Mouse (Mus musculus): Measurements from ENCODE around the gene Nkx6-2.

Gene Nkx6-2

GRCm38 (mm10) chr7:139566533-139566932 is 16.1 kb downstream of the Nkx6-2 start:
- no peak for DNase-seq (ENCODE audit: low spot score)

- DNase-seq (ENCODE audit: low spot score), result no peak
Observed at GRCm38 (mm10) chr7:139565998-139566397, 16.6 kb downstream of the Nkx6-2 start.

- DNase-seq (ENCODE audit: low spot score), result no peak
Observed at GRCm38 (mm10) chr7:139564161-139564560, 18.4 kb downstream of the Nkx6-2 start.

- no peak for DNase-seq (ENCODE audit: low spot score)
Observed at GRCm38 (mm10) chr7:139563425-139563824, 19.2 kb downstream of the Nkx6-2 start.

- DNase-seq (ENCODE audit: low spot score), result no peak
Observed at GRCm38 (mm10) chr7:139559659-139560058, 22.9 kb downstream of the Nkx6-2 start.

GRCm38 (mm10) chr7:139556746-139557526 is 25.7 kb downstream of the Nkx6-2 start:
- no peak for DNase-seq (ENCODE audit: low spot score)

- DNase-seq (ENCODE audit: low spot score), result no peak
Observed at GRCm38 (mm10) chr7:139556331-139556730, 26.3 kb downstream of the Nkx6-2 start.

GRCm38 (mm10) chr7:139551519-139551918 is 31.1 kb downstream of the Nkx6-2 start:
- no peak for DNase-seq (ENCODE audit: low spot score)

GRCm38 (mm10) chr7:139550086-139550783 is 32.4 kb downstream of the Nkx6-2 start:
- DNase-seq (ENCODE audit: low spot score), result no peak

GRCm38 (mm10) chr7:139547325-139547724 is 35.3 kb downstream of the Nkx6-2 start:
- DNase-seq (ENCODE audit: low spot score), result no peak

- DNase-seq (ENCODE audit: low spot score), result peak; percentile 51
Observed at GRCm38 (mm10) chr7:139544706-139545625, 37.6 kb downstream of the Nkx6-2 start.

GRCm38 (mm10) chr7:139541422-139541821 is 41.2 kb downstream of the Nkx6-2 start:
- no peak for DNase-seq (ENCODE audit: low spot score)

GRCm38 (mm10) chr7:139540601-139541000 is 42.0 kb downstream of the Nkx6-2 start:
- DNase-seq (ENCODE audit: low spot score), result no peak

- no peak for DNase-seq (ENCODE audit: low spot score)
Observed at GRCm38 (mm10) chr7:139538541-139538940, 44.1 kb downstream of the Nkx6-2 start.

- DNase-seq (ENCODE audit: low spot score), result no peak
Observed at GRCm38 (mm10) chr7:139537831-139538230, 44.8 kb downstream of the Nkx6-2 start.

- no peak for DNase-seq (ENCODE audit: low spot score)
Observed at GRCm38 (mm10) chr7:139536831-139537230, 45.8 kb downstream of the Nkx6-2 start.

GRCm38 (mm10) chr7:139536331-139536730 is 46.3 kb downstream of the Nkx6-2 start:
- DNase-seq (ENCODE audit: low spot score), result no peak

- no peak for DNase-seq (ENCODE audit: low spot score)
Observed at GRCm38 (mm10) chr7:139531428-139531801, 51.2 kb downstream of the Nkx6-2 start.

- DNase-seq (ENCODE audit: low spot score), result no peak
Observed at GRCm38 (mm10) chr7:139530591-139531427, 51.8 kb downstream of the Nkx6-2 start.

Measured in MN1 (cell line).